Mouse (Mus musculus) lung, adult 2 months (tissue): ENCODE data around the gene Gadd45g. TPM values are rescaled to one million over a fixed set of nuclear protein-coding genes. Genes with fewer than 3 reads are reported as not detected.

Source experiments
- DNase-seq: peaks from one replicate; pipeline ENCODE4 v3.0.0; 2022
- H3K4me1 ChIP-seq: fragments of 200-500 bp; 2 replicates; pipeline ENCODE4 v1.6.1; 2011; ENCODE audit warnings: low read length; ENCODE audit not compliant: control insufficient read depth, insufficient read depth
- H3K4me3 ChIP-seq: fragments of 200-500 bp; replicated peaks from 2 replicates; pipeline ENCODE3; 2011; ENCODE audit warnings: low read depth, mild to moderate bottlenecking, control low read depth, low read length; ENCODE audit errors: extremely low read depth
- CTCF ChIP-seq: fragments of 200-500 bp; IDR thresholded peaks from 2 replicates; pipeline ENCODE4 v1.5.1; 2011; ENCODE audit warnings: mild to moderate bottlenecking, low read length, control low read depth; ENCODE audit not compliant: insufficient read depth
- POLR2A ChIP-seq: fragments of 200-500 bp; IDR thresholded peaks from 2 replicates; pipeline ENCODE4 v1.6.1; 2011; ENCODE audit warnings: low read depth, mild to moderate bottlenecking, control low read depth, low read length, borderline replicate concordance; ENCODE audit errors: extremely low read depth
- whole genome bisulfite sequencing: fragments of 180-500 bp; shearing (Covaris S2); methylation state at CpG from one replicate; pipeline ENCODE4 v1.1.7; 2018; 5-methylcytosine and 5-hydroxymethylcytosine counted together
- polyA plus RNA-seq: library from polyadenylated mRNA; depleted of rRNA; stranded (reverse); fragments of >200 nt; gene quantifications from 2 replicates; pipeline ENCODE4 v1.2.3, GENCODE M21; 2012

Gene Gadd45g
- polyA plus RNA-seq, 1 experiment = 43.5 TPM

- H3K4me3 ChIP-seq = no peak overlapping the region
- no peaks in the 10 kb centered on the region for H3K4me1 ChIP-seq
- TF ChIP-seq POLR2A (no peak), CTCF (no peak)
- WGBS = 91% methylated on average over 5 of the region's 5 CpGs
- no peak for DNase-seq
These were observed 27.3 kb downstream of the Gadd45g start for GRCm38 (mm10) chr13:51873786-51874185.

- no peak overlapping the region for H3K4me3 ChIP-seq
- no peak for DNase-seq
- WGBS = 82% methylated on average over 12 of the region's 12 CpGs
- TF ChIP-seq CTCF = no peak
- no peak for TF ChIP-seq POLR2A
- H3K4me1 ChIP-seq = no peaks in the 10 kb centered on the region
These were observed 29.7 kb downstream of the Gadd45g start for GRCm38 (mm10) chr13:51876131-51876530.

GRCm38 (mm10) chr13:51878806-51879205, 32.3 kb downstream of the Gadd45g start:
- no peak overlapping the region for H3K4me3 ChIP-seq
- 56% methylated on average over 8 of the region's 8 CpGs for WGBS
- H3K4me1 ChIP-seq = no peaks in the 10 kb centered on the region
- TF ChIP-seq POLR2A (no peak), CTCF (no peak)
- no peak for DNase-seq

GRCm38 (mm10) chr13:51879571-51879970, 33.1 kb downstream of the Gadd45g start:
- H3K4me3 ChIP-seq = no peak overlapping the region
- DNase-seq = no peak
- no peaks in the 10 kb centered on the region for H3K4me1 ChIP-seq
- 86% methylated on average over 3 of the region's 3 CpGs for WGBS
- TF ChIP-seq POLR2A (no peak), CTCF (no peak)

GRCm38 (mm10) chr13:51880019-51880418, 33.5 kb downstream of the Gadd45g start:
- 86% methylated on average over 4 of the region's 4 CpGs for WGBS
- H3K4me3 ChIP-seq = no peak overlapping the region
- H3K4me1 ChIP-seq = no peaks in the 10 kb centered on the region
- no peak for DNase-seq
- TF ChIP-seq POLR2A (no peak), CTCF (no peak)

- no peak for TF ChIP-seq CTCF
- no peak for TF ChIP-seq POLR2A
- Histone ChIP-seq H3K4me1 (0 out of 2 replicates have a peak, but pooled peaks cover 2% of the 10 kb centered on the region), H3K4me3 (no peak overlapping the region)
- 31% methylated on average over 11 of the region's 11 CpGs for WGBS
- DNase-seq = no peak
These were observed 35.0 kb downstream of the Gadd45g start for GRCm38 (mm10) chr13:51881271-51882128.

GRCm38 (mm10) chr13:51882218-51882617, 35.7 kb downstream of the Gadd45g start:
- no peak overlapping the region for H3K4me3 ChIP-seq
- 0 out of 2 replicates have a peak, but pooled peaks cover 2% of the 10 kb centered on the region for H3K4me1 ChIP-seq
- TF ChIP-seq CTCF (no peak), POLR2A (no peak)
- 74% methylated on average over 3 of the region's 3 CpGs for WGBS
- DNase-seq = no peak

- 63% methylated on average over 5 of the region's 5 CpGs for WGBS
- TF ChIP-seq CTCF (no peak), POLR2A (no peak)
- Histone ChIP-seq H3K4me3 (no peak overlapping the region), H3K4me1 (0 out of 2 replicates have a peak, but pooled peaks cover 2% of the 10 kb centered on the region)
- DNase-seq = no peak
These were observed 37.8 kb downstream of the Gadd45g start for GRCm38 (mm10) chr13:51884250-51884649.

GRCm38 (mm10) chr13:51885594-51885993, 39.1 kb downstream of the Gadd45g start:
- 90% methylated on average over 10 of the region's 10 CpGs for WGBS
- H3K4me3 ChIP-seq = no peak overlapping the region
- 0 out of 2 replicates have a peak, but pooled peaks cover 2% of the 10 kb centered on the region for H3K4me1 ChIP-seq
- DNase-seq = no peak
- TF ChIP-seq POLR2A (no peak), CTCF (no peak)

GRCm38 (mm10) chr13:51886085-51886484, 39.6 kb downstream of the Gadd45g start:
- WGBS = 36% methylated on average over 6 of the region's 6 CpGs
- H3K4me3 ChIP-seq = no peak overlapping the region
- DNase-seq = no peak
- 0 out of 2 replicates have a peak, but pooled peaks cover 2% of the 10 kb centered on the region for H3K4me1 ChIP-seq
- TF ChIP-seq CTCF (no peak), POLR2A (no peak)
